Mouse (Mus musculus): ENCODE results near the gene Zyx. TPM values are rescaled to one million over a fixed set of nuclear protein-coding genes. Genes with fewer than 3 reads are reported as not detected.

Gene Zyx
- polyA plus RNA-seq, 2 experiments from 2014 or later, result 62.8 to 78.6 TPM

DNA sequence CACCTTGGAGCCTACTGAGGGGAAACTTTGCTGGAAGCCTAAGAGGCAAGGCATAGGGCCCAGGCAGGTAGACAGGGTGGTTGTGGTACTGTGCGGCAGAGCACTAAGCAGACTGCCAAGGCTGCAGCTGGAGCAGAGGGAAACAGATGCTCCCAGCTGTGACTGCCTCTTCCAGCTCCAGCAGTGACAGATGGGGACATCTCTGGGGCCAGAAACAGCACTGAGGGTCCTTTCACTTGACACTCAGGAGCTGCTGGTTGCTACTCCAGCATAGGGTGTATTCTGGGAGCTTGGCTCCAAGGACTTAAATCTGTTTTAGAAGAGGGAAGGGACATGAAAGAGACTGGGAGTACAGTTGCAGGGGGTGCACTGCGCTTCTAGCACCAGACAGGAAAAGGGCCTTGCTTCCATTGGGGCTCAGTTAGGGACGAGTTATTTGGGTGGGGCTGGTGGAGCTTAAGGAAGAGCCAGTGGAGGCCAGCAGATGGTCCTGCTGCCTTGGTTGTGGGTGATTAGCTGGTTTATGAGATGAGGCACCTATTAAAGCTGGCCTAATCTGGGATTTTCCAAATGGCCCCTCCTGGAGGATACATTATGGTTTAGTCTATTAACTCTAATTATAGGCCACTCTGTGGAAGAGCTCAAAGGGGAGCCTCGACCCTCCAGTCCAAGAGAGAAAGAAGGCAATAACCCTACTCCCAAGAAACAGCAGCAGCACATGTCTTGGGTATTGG lies 21.4 kb downstream of the Zyx start:
- ATAC-seq, result no peak

DNA sequence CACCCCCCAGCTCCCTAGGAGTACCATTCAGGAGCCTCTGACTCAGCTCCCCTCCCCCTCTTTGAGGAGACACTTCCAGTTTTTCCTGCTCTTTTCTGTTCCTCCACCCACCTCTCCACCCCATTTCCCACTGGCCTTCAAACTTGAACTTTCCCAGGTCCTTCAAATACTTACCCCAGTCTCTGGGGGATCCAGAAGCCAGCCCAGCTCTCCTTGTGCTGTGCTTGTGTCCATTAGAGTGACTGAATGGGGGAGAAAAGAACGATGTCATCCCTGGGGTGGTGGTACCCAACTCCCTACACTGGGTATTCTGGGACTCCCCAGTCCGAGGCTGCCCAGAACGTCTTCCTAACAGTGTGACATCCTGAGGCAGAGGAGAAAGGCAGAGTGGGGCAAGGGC lies 22.6 kb downstream of the Zyx start:
- ATAC-seq, result no peak

DNA sequence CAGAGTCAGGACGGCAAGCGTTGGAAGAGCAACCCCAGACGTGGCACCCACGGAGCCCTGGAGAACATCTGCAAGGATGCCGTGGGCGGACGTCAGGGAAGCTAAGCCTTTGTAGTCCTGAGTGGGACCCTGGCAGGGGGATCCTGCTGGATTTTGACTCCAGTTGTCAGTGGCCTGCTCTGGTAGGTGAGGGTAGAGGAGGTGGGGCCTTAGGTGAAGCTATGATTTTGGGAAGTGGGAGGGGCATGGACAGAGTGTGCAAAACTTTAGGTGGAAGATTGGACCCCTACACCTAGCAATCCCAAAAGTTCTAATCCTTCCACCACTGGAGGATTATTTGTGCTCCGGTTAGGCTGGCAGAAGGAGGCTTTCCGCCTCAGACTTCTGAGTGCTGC lies 23.0 kb downstream of the Zyx start:
- ATAC-seq, result no peak

DNA sequence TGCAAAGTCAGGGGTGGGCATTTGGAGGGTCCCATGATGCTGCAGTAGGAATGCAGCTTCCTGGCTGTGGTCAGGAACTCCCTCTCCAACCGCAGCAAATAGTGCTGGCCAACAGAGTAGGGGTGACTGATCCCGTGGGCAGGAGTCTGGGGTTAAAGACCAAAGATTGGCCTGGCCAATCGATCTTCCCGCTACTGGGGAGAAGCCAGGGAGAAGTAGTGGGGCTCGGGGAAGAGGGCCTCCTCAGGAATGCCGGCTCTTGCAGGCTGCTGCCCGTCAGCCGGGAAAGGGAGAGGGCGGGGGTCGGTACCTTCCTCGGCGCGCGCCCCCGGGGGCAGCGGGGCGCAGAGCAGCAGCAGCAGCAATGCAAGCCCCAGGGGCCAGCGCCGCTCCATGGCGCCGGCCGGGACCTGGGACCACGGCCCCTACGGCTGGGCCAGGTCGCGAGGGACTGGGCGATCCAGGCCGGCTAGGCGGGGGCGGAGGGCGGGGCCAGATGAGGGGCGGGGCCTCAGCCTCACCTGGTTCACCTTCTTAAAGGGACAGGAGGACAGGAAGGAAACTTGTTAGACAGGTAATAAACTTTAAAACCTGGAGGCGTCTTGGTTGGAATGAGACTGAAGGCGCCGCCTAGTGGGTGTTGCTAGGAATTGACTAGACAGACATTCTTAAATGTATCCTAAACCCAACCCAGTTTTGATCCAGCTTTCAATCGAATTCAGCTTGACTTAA lies 23.6 kb downstream of the Zyx start, which contains the start of gene Epha1:
TSS of gene Epha1 (minus strand) at position 453 of the 732 bp plus-strand sequence.
- ATAC-seq, result peak; percentile 67

DNA sequence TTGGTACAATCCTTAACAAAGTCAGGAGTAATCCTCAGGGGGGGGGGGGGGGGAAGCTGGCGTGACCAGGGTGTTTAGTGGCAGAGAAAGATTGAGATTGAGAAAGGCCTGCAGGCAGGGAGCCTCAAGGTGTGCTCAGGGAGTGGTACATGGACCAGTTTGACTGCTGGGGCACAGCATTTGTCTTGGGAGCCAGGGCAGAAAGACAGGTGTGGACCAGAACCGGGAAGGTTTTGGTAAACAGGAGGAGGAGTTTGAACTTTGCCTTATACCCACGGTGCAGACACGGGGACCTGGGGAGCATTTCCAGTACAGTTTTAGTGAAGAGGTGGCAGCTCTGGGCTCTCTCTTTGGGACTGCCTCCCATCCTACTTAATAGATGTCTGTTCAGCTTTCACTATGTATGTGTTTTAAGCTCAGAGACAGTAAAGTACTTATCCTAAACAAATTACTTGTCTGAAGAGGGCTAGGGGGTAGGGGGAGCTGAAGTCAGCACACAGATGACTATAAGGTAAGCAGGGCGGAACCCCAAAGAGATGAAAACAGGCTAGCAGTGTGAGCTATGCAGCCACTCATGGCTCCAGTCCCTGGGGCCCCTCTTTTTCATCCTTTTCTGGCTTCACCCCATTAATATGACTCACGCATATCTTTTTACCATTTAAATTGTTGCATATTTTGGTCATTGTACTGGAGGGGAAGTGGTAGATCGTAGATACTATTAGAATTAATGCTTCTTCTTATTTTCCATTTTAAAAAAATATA lies 24.4 kb downstream of the Zyx start:
- ATAC-seq, result no peak

DNA sequence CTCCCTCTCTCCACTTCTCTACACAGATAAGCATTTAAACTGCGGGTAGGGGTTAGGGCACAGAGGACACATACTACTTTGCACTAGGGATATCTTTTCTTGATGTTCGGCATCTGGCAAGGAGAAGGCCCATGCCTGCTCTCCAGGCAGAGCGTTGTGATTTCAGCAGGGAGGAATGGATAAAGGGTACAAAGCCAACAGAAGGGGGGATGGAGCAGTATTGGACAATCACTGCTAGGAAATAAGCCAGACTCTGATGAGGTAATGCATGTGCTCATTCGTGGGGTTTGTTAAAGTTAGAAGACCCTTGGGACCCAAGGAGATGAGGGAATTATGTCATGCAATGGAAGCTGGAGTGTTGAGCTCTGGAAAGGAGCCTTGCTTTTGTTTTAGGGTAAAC lies 25.3 kb downstream of the Zyx start:
- ATAC-seq, result no peak

DNA sequence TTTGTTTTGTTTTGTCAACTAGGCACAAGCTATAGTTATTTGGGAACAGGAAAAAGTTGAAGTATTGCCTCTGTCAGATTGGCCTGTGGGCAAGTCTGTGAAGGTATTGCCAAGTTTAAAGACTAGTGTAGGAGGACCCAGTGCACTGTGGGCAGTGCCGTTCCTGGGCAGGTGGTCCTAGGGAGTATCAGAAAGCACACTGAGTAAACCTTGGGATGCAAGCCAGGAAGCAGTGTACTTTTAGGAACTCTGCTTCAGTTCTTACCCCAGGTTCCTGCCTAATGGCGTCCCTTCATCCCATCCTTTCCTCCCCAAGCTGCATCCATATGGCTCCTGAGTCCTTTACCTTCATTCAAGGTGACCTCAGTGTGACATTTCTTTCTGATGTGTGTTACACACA lies 25.7 kb downstream of the Zyx start:
- ATAC-seq, result no peak

DNA sequence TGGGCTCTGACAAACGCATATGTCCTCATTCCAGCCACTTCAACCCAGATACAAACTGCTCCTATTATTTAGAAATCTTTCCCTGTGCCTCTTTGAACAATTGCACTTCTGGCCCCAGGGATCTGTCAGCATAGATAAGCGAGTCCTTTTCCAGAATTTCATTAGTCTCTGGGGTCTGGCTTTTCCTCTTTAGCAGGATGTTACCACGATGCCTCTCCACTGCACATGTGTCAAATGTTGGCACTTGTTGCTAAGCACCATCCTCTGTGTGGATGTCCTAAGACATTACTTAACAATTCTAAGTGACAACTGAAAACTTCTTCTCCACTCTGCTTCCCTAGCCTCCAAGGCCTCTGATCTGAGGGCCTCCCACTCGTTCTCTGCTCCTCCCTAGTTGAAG lies 26.6 kb downstream of the Zyx start:
- no peak for ATAC-seq

DNA sequence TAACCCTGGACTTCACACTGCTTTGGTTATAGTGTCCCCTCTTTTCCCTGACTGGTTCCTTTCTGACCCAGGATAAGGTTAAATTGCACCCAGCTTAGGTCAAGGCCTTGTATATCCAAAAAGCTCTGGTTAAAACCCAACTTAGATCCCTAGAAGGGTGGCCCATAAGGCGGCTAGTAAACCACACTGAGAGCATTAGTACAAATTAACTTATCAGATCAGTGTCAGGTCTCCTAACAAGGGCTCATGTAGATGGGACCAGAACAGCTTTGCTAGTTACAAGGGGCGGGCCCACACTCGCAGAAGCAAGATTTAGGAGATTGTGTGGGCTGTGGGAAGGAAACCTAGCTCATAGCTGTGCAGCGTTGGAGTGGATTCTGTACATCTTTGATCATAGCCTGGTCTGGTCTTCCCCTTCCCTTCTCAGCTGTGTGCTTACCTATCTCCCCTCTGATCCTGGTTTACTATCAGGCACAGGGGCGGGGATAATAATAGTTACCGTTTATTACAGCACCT lies 27.1 kb downstream of the Zyx start:
- peak; percentile 41 for ATAC-seq

DNA sequence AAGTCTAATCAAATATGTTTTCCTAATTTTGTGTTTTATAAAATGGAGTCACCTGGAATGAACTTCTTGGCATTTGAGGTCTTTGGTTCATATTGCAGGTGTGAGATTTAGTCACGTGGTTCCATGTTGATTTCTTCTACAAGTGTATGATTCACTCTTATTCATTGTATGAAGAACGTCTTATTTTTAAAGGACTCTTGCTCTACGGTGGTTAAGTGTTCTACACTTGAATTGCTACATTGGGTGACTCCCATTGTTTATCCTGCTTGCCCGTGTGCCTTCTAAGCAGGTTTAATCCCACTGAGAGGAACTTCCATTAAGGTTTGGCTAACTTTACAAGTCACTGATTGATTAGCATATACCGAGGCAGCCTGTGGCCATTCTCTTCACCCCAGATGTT lies 27.9 kb downstream of the Zyx start:
- ATAC-seq, result no peak

DNA sequence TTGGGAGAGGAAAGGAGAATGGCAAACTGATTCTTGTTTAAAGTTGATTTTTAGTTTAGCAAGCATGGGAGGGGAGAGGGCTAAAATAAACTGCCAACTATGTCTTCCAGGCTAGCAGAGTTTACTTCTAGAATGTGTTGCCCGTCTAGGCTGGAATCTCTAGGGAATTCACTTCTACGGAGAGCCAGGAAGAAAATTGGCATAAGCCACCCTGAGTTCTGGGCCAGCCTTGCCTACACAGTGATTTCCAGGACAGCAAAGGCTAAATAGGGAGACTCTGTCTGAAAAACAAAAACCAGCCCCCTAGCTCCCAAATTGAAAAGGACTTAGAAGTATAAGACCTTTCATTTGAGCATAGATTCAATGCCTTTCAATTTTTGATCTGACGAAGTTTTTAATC lies 30.1 kb downstream of the Zyx start:
- no peak for ATAC-seq

DNA sequence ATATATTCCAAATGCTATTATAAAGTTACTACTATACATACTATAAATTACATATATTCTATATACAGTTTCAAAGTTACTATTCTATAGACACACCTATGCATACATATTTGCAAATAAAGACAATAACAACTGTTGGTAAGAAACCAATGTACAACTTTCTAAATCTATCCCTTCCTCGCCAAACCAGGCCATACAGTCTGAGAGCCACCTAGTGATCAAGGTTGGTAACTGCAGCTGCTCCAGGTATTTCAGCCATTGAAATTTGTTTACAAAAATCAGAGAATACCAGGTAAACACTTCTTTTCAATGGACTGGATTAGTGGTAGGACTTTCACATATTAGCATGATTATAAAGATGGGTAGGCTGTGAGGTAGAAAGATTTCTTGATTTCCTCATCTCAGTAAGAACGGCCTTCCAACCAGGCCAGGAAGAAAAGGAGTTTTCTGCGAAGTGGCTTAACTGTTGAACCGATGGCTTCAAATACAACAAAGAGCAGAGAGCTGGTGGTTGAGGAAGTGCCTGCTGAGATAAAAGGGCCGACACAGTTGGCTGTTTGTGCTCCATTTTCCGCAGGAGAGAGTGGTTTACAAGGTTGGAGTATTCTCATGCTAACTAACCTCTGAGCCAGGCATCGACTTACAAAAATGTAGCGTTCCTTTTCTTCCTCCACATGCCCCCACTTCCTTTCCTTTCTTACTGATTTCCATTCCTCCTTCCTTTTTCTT lies 31.1 kb downstream of the Zyx start:
- peak; percentile 60 for ATAC-seq

DNA sequence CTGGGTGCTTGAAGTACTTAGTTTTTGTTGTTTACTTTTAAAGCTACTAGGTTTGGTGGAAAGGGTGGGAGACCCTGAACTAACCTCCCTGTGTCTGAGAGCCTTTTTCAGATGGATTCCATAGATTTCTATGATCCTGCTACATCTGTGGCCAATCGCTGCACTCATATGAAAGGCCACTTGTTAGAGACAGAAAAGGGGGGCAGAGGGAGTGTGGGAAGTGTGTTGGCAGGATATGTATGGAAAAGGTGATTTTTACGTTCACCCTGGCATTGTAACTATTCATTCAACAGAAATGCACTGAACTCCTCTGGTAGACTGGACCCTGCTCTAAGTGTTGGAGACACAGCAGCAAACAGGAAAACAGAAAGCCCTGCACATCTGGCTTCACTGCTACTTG lies 31.8 kb downstream of the Zyx start:
- ATAC-seq, result no peak

DNA sequence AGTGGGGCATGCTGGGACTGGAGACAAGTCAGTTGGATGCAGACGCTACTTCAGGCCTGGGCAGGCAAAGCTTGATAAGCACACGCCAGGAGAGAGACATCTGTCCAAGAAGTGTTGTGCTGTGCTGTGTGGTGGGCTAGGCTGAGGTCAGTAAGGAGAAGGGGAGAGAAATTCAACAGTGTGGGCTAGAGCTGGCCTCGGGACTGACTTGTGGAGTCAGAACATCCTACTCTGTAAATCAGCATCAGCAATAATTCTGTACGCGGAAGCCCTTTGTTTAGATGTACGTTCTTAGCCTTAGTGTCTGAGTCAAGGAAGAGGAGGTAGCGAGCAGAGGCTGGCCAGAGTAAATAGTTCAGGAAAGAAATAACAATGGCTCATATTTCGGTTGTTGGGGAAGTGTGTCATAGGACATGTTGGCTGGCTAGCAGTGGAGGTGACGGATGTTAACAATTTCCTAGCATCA lies 32.5 kb downstream of the Zyx start:
- ATAC-seq, result no peak

DNA sequence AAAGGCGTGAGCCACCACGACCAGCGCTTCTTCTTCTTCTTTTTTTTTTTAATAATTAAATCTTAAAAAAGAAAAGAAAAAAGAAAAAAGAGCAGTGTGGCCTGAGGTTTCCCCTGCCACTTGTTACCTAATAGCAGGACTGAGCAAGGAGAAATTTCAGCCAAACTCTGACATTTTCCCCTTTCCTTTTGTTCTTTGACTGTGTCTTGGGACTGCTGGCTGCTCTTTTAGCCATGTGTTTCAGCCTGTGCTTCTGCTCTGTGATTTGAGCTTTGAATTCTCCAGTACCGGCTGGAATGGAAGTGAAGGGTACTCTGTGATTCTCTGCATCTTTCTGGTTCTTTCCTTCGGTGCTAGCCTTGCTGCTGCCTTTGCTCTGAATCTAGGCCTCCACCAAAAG lies 33.9 kb downstream of the Zyx start:
- ATAC-seq, result no peak

DNA sequence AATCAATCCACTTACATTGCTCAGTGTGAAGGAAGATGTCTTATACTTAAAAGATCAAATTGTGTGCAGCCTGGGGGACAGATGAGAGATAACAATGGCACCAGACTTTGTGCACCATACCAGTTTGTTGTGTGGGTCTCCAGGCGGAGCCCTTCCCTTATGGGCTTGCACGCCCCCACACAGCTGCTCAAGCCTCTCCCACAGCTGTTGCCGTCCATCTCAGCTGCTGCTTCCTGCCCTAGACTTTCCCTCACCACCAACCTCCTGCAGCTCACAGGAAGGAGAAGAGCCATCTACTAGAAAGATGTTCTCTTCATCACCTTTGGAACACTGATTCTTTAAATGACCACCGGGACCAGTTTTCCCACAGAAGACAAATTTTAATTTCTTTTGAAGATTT lies 36.2 kb downstream of the Zyx start:
- no peak for ATAC-seq

DNA sequence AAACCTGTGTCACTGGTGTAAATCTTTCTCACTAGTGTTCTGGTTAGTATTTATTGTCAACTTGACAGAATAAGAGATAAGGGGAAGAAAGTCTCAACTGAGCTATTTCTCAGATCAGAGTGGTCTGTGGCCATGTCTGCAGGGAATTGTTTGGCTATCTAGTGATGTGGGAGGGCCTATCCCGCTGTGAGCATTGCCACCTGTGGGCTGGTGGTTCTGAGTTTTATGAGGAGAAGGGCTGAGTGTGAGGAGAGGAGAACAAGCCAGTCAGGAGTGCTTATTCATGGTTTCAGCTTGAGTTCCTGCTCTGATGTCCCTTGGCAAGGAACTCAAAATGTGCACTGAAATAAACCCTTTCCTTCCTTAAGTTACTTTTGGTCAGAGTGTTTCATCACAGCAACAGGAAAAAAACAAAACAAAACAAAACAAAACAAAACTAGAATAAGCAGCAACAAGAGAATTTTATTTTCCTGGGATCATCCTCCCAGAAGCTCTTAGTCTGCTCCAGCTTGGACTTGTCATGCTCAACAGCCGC lies 42.4 kb downstream of the Zyx start:
- ATAC-seq, result no peak

DNA sequence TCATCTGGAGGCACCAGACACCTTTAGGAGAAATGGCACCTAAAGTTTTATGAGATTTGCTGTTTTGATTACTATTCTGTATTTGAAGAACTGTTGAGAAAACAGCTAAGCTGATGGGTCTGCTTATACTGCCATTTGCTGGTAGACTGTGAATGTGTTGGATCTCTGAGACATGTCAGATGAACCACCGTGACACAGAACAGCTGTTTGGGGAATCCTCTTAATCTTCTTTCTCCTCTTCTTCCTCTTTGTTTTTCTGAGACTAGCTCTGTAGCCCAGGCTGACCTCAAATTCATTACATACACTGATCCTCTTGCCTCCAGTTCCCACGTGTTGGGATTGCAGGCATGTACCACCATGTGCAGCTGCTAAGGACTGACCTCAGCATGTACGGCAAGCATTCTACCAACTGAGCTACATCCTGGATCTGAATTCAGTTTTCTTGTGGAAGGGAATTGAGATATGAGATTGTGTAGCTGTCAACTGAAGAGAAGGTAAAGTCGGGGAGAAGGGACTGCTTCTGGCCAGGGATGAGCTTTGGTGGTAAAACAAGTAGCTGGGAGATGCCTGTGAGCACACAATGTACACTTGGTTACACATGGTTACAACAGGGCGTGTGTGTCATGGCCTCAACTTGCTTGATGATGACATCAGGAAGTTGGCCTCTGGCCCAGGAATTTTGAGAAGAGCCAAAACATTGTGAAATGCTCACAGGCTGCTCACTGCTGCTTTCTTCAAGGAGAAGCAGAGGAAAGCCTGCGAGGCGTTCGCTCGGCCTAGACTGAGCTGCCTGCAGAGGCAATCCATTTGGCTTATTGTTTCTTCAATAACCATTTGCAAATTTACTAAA lies 46.8 kb downstream of the Zyx start:
- ATAC-seq, result no peak

DNA sequence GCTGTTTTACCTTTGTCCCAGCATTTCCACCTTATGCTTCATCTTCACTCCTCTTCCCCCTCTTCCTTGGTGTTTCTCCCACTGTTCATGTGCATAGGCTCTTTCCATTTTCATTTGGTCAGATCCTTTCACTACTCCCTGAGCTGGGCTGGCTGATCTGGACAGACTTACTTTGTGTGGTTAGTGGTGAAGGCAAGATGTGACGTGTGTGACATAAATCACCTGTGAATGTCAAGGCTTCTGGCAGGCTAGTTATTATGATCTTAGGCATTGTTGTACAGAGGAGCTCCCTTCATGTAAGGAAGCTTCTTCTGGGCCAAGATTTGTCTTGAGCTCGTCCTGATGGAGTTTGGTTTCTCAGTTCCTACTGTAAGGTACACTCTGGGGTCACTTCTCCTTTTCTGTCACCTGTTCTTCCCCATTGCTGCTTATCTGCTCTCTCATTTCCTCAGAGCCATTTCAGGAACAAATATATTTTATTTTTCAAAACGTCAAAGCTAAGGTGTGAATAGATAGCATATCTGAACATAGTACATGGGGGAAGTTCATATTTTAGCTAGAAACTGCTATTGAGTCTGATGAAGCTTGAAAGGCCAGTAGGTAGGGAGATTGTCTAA lies 47.7 kb downstream of the Zyx start:
- no peak for ATAC-seq

DNA sequence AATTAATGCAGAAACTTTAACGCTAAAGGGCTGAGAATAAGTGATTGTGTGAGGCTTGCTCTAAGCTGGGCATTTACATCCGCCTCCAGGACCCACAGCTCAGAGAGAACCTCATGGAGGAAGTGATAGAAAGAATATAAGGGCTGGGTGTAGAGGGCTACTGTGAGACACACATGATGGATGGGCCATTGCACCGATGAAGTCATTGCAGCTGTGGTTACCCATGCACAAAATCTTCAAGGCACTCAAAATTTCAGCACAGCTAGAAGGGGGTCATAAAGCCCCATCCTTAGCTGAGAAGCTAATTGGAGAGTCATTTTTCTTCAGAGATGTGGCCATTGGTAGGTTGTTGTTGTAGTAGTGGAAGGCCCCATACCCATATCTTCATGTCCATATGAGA lies 48.9 kb downstream of the Zyx start:
- no peak for ATAC-seq

DNA sequence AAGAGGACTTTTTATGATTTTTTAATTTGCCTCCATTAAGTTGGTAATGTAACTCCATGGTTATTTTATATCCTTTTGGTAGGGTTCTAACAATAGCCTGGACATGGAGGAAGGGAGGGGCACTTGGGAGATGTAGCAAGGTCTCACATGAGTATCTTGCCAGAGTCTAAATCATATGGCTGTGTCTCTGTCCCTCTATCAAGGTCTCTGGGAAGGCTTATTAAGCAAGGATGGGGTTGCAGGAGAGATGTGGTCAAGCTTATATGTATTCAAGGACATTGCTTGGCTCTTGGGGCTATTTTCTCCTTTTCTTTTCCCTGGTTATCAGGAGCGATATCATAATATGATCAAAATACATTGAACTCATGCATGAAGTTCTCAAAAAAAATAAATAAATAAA lies 49.6 kb downstream of the Zyx start:
- ATAC-seq, result no peak
